Mouse (Mus musculus) kidney, postnatal 14 days (tissue): ENCODE data around the gene Eif3l.

Experiments
- DNase-seq: peaks from one replicate; pipeline ENCODE4 v3.0.0; 2022; ENCODE audit warnings: mixed read lengths

The Eif3l gene

GRCm38 (mm10) chr15:79093083-79093839 is 18.3 kb downstream of the Eif3l start:
- DNase-seq: peak; percentile 69

GRCm38 (mm10) chr15:79095483-79095882 is 20.5 kb downstream of the Eif3l start:
- DNase-seq: no peak

- DNase-seq: peak; percentile 74
Measured at GRCm38 (mm10) chr15:79096556-79096955, 21.6 kb downstream of the Eif3l start.

- DNase-seq: no peak
Measured at GRCm38 (mm10) chr15:79097135-79097534, 22.2 kb downstream of the Eif3l start.

- DNase-seq: peak; percentile 84
Measured at GRCm38 (mm10) chr15:79097611-79098025, 22.6 kb downstream of the Eif3l start.

GRCm38 (mm10) chr15:79098220-79098619 is 23.2 kb downstream of the Eif3l start:
- peak; percentile 36 for DNase-seq

GRCm38 (mm10) chr15:79098868-79099267 is 23.9 kb downstream of the Eif3l start:
- peak; percentile 81 for DNase-seq

- peak; percentile 67 for DNase-seq
Measured at GRCm38 (mm10) chr15:79099456-79099855, 24.5 kb downstream of the Eif3l start.

GRCm38 (mm10) chr15:79100391-79100790 is 25.4 kb downstream of the Eif3l start:
- DNase-seq: no peak

GRCm38 (mm10) chr15:79101531-79101930 is 26.6 kb downstream of the Eif3l start:
- DNase-seq: no peak

- DNase-seq: no peak
Measured at GRCm38 (mm10) chr15:79103264-79103663, 28.3 kb downstream of the Eif3l start.

- DNase-seq: no peak
Measured at GRCm38 (mm10) chr15:79105804-79106203, 30.8 kb downstream of the Eif3l start.

GRCm38 (mm10) chr15:79107966-79108365 is 33.0 kb downstream of the Eif3l start:
- DNase-seq: no peak

GRCm38 (mm10) chr15:79108421-79109320 is 33.7 kb downstream of the Eif3l start, which contains the start of gene Micall1:
Gene Micall1 (plus strand): TSS chr15:79108898.
- DNase-seq: peak; percentile 88

- DNase-seq: no peak
Measured at GRCm38 (mm10) chr15:79109321-79109934, 34.4 kb downstream of the Eif3l start.

- no peak for DNase-seq
Measured at GRCm38 (mm10) chr15:79110031-79110430, 35.1 kb downstream of the Eif3l start.

GRCm38 (mm10) chr15:79110528-79110927 is 35.5 kb downstream of the Eif3l start:
- DNase-seq: no peak

- peak; percentile 65 for DNase-seq
Measured at GRCm38 (mm10) chr15:79111774-79112173, 36.8 kb downstream of the Eif3l start.

GRCm38 (mm10) chr15:79115276-79115675 is 40.3 kb downstream of the Eif3l start:
- DNase-seq: peak; percentile 53

- no peak for DNase-seq
Measured at GRCm38 (mm10) chr15:79119491-79119890, 44.5 kb downstream of the Eif3l start.

- no peak for DNase-seq
Measured at GRCm38 (mm10) chr15:79122119-79122518, 47.1 kb downstream of the Eif3l start.

GRCm38 (mm10) chr15:79122546-79122945 is 47.6 kb downstream of the Eif3l start:
- no peak for DNase-seq

- DNase-seq: no peak
Measured at GRCm38 (mm10) chr15:79123751-79124150, 48.8 kb downstream of the Eif3l start.
